Mouse (Mus musculus) cortical plate, adult 2 months (tissue): ENCODE measurements around the gene Shf. TPM values are rescaled to one million over a fixed set of nuclear protein-coding genes. Genes with fewer than 3 reads are reported as not detected.
A peak's percentile ranks its signal among the peaks of the same experiment; 100 is the strongest.

ENCODE experiments used
- H3K27ac ChIP-seq: fragments of 200-500 bp; 2 replicates; pipeline ENCODE4 v1.5.1; 2012; ENCODE audit warnings: low read length, control low read depth, inconsistent platforms; ENCODE audit not compliant: insufficient read depth
- H3K4me1 ChIP-seq: fragments of 200-500 bp; 2 replicates; pipeline ENCODE4 v1.6.1; 2011; ENCODE audit warnings: low read length; ENCODE audit not compliant: control insufficient read depth, insufficient read depth
- H3K4me3 ChIP-seq: fragments of 200-500 bp; 2 replicates; pipeline ENCODE4 v1.5.1; 2011; ENCODE audit warnings: mild to moderate bottlenecking, low read length, control low read depth; ENCODE audit not compliant: insufficient read depth
- CTCF ChIP-seq: fragments of 200-500 bp; IDR thresholded peaks from 2 replicates; pipeline ENCODE4 v1.5.1; 2011; ENCODE audit warnings: mild to moderate bottlenecking, control low read depth, low read length; ENCODE audit not compliant: insufficient read depth; ENCODE audit errors: extremely low read depth
- POLR2A ChIP-seq: fragments of 200-500 bp; IDR thresholded peaks from 2 replicates; pipeline ENCODE4 v1.6.1; 2011; ENCODE audit warnings: mild to moderate bottlenecking, low read length, control low read depth; ENCODE audit not compliant: insufficient read depth; ENCODE audit errors: extremely low read depth
- polyA plus RNA-seq: library from polyadenylated mRNA; depleted of rRNA; stranded (reverse); fragments of >200 nt; gene quantifications from 2 replicates; pipeline ENCODE4 v1.2.3, GENCODE M21; 2012

Shf gene
- polyA plus RNA-seq, 1 experiment, result 72.5 TPM

- Histone ChIP-seq H3K4me3 (no peak overlapping the region), H3K4me1 (peaks cover 6% of the 10 kb centered on the region), H3K27ac (no peak overlapping the region)
- TF ChIP-seq CTCF (0 out of 2 replicates have a peak, but pooled peaks have one; percentile 5), POLR2A (no peak)
These were observed 6.1 kb downstream of the Shf start for GRCm38 (mm10) chr2:122362622-122363523.

- Histone ChIP-seq H3K27ac (no peak overlapping the region), H3K4me1 (peaks cover 2% of the 10 kb centered on the region; the same call in 1 of the 2 replicates), H3K4me3 (no peak overlapping the region)
- TF ChIP-seq CTCF (no peak), POLR2A (no peak)
These were observed 6.9 kb downstream of the Shf start for GRCm38 (mm10) chr2:122361868-122362621.

DNA sequence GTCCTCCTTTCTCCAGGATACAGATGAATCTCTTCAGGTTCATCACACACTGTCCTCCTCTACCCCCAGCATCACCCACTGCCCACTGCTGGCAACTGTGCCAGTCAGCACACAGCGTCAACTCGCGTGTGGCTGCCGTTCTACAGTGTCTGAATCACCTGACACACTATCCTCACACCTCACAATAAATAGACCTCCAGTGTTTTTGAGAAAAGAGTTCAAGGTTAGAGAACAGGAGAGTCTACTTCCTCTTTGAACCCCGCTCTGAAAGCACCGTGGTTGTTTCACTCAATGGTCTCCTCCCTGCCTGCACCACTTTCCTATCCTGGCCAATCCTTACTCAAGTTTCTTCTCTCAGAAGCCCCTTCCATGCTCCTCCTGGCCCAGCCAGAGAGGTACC lies 7.8 kb downstream of the Shf start:
- Histone ChIP-seq H3K4me3 (no peak overlapping the region), H3K27ac (no peak overlapping the region), H3K4me1 (no peaks in the 10 kb centered on the region)
- TF ChIP-seq CTCF, result no peak
- TF ChIP-seq POLR2A, result no peak

- Histone ChIP-seq H3K4me3 (no peak overlapping the region), H3K27ac (no peak overlapping the region), H3K4me1 (no peaks in the 10 kb centered on the region)
- TF ChIP-seq POLR2A (no peak), CTCF (no peak)
These were observed 8.7 kb downstream of the Shf start for GRCm38 (mm10) chr2:122360310-122360709.

- H3K4me3 ChIP-seq, result no peak overlapping the region
- TF ChIP-seq POLR2A (no peak), CTCF (no peak)
- peaks cover 8% of the 10 kb centered on the region for H3K4me1 ChIP-seq
- H3K27ac ChIP-seq, result no peak overlapping the region
These were observed 12.8 kb downstream of the Shf start for GRCm38 (mm10) chr2:122356187-122356586.

GRCm38 (mm10) chr2:122355389-122355788 lies 13.6 kb downstream of the Shf start:
- H3K4me3 ChIP-seq, result no peak overlapping the region
- H3K27ac ChIP-seq, result no peak overlapping the region
- peaks cover 9% of the 10 kb centered on the region for H3K4me1 ChIP-seq
- TF ChIP-seq CTCF (no peak), POLR2A (no peak)

DNA sequence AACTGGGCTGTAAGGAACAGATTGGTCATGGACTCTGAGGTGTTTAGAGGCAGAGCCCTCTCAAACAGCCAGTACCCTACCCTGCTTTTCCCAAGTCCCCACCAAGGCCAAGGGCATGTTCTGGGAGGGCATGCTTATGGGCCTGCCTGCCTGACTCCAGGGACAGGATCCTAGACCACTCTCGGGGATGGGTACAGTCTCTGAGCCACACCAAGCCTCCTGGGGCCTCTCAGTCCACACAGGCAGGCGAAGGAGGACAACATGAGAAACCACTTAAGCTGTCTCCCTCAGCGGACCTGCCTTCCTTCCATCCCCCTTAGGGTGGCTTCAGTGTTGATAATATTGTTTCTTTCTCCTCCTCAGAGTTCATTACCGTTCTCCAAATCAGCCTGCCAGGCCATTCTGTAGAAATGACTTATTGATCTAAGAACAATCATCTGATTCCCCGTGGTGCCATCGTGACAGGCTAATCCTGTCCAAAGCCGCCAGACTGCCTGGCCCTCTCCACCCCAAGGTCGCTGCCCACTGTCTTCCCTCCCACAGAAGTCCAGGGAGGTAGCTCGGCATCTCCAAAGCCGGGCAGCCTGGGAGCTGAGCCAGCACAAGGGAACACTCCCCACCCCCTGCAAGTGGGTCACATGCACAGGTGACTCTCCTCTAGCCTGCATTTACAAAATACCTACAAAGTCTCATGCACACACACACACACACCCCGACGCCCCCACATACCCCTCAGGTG lies 14.6 kb downstream of the Shf start:
- H3K4me3 ChIP-seq, result no peak overlapping the region
- H3K27ac ChIP-seq, result no peak overlapping the region
- no peak for TF ChIP-seq POLR2A
- no peak for TF ChIP-seq CTCF
- H3K4me1 ChIP-seq, result peaks cover 9% of the 10 kb centered on the region

DNA sequence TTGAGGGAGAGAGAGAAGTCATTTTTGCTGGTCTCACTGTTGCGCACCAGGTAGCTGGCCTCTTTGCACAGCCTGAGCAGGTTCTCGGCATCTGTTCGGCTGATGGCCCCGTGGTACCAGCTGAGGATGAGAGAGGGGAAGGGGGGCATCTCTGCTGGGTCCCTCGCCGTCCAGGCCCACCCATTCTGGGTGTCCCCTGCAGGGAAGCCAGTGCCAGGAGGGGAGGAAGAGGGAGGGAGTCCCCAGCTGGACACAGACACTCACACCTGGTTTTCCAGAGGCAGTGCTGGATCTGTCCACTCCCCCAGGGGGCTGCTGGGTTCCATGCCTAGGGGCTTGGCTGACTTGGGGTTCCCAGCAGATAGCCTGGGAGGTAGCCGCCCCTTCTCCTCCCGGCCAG lies 15.2 kb downstream of the Shf start:
- Histone ChIP-seq H3K4me3 (no peak overlapping the region), H3K4me1 (peaks cover 9% of the 10 kb centered on the region), H3K27ac (no peak overlapping the region)
- TF ChIP-seq POLR2A (no peak), CTCF (no peak)

- no peak overlapping the region for H3K27ac ChIP-seq
- TF ChIP-seq POLR2A (no peak), CTCF (no peak)
- H3K4me1 ChIP-seq, result peaks cover 9% of the 10 kb centered on the region
- H3K4me3 ChIP-seq, result no peak overlapping the region
These were observed 16.0 kb downstream of the Shf start for GRCm38 (mm10) chr2:122352992-122353391.

- Histone ChIP-seq H3K4me1 (peaks cover 9% of the 10 kb centered on the region), H3K27ac (0 out of 2 replicates have a peak overlapping the region, but pooled peaks have one; percentile 32), H3K4me3 (no peak overlapping the region)
- TF ChIP-seq CTCF (no peak), POLR2A (no peak)
These were observed 17.0 kb downstream of the Shf start for GRCm38 (mm10) chr2:122351931-122352329.
